Mouse (Mus musculus) neural tube, embryonic 12.5 days (tissue): ENCODE measurements at regions not wholly inside any gene's neighbourhood (a gene's known extent, or its start where the extent isn't known, plus 50 kb on each side); places are given as distances from the start of the nearest gene placed in this dataset.

Experiments
- ATAC-seq: fragments of 200-750 bp; cut with Nextera tagmentation; 2 replicates; pipeline ENCODE4 v1.8.0; 2017; ENCODE audit warnings: low read depth, mild to moderate bottlenecking, moderate TSS enrichment, moderate library complexity; ENCODE audit not compliant: low FRiP score
- H3K27ac ChIP-seq: fragments of 300-500 bp; sonication (generic); 2 replicates; pipeline ENCODE4 v1.5.1; 2016
- H3K27me3 ChIP-seq: fragments of 300-500 bp; sonication (generic); replicated peaks from 2 replicates; pipeline ENCODE4 v1.6.1; 2016; ENCODE audit warnings: mild to moderate bottlenecking
- H3K36me3 ChIP-seq: fragments of 300-500 bp; sonication (generic); 2 replicates; pipeline ENCODE4 v1.6.1; 2016; ENCODE audit warnings: mild to moderate bottlenecking
- H3K4me1 ChIP-seq: fragments of 300-500 bp; sonication (generic); 2 replicates; pipeline ENCODE4 v1.6.1; 2016
- H3K4me2 ChIP-seq: fragments of 300-500 bp; sonication (generic); replicated peaks from 2 replicates; pipeline ENCODE4 v1.6.1; 2016; ENCODE audit warnings: mild to moderate bottlenecking
- H3K4me3 ChIP-seq: fragments of 300-500 bp; sonication (generic); 2 replicates; pipeline ENCODE4 v1.5.1; 2016
- H3K9ac ChIP-seq: fragments of 300-500 bp; sonication (generic); 2 replicates; pipeline ENCODE4 v1.6.1; 2016; ENCODE audit warnings: mild to moderate bottlenecking
- H3K9me3 ChIP-seq: fragments of 300-500 bp; sonication (generic); 2 replicates; pipeline ENCODE4 v1.6.1; 2016; ENCODE audit warnings: mild to moderate bottlenecking
- WGBS: fragments of 180-500 bp; shearing (Covaris S2); methylation state at CpG from one replicate; pipeline ENCODE4 v1.1.7; 2016; 5-methylcytosine and 5-hydroxymethylcytosine counted together

DNA sequence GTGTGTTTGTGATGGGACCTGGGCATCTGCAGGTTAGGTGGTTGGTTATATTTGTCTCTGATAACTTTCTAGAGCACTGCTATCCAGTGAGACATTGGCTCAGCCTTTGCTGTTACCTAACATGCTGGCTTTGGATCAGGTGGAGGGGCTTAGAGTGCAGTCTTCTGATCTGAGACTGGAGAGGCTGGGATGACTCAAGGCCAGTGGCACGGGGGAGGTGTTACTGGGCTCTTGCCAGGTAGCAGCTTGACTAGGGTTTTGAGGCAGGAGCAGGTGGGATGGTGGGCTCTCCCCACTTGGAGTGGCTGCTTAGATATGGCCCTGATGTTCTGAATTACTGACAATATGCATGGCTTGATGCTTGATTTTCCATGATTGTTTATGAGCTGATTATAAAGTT is 236.0 kb downstream of the Zfp704 start:
- no peak overlapping the region for H3K27ac ChIP-seq
- no peaks in the 10 kb centered on the region for H3K9me3 ChIP-seq
- no peaks in the 10 kb centered on the region for H3K27me3 ChIP-seq
- no peak overlapping the region for H3K4me2 ChIP-seq
- no peak for ATAC-seq
- WGBS: 86% methylated on average over 1 of the region's 1 CpGs
- no peaks in the 10 kb centered on the region for H3K36me3 ChIP-seq
- no peaks in the 10 kb centered on the region for H3K4me1 ChIP-seq
- H3K9ac ChIP-seq: no peak overlapping the region
- no peak overlapping the region for H3K4me3 ChIP-seq

DNA sequence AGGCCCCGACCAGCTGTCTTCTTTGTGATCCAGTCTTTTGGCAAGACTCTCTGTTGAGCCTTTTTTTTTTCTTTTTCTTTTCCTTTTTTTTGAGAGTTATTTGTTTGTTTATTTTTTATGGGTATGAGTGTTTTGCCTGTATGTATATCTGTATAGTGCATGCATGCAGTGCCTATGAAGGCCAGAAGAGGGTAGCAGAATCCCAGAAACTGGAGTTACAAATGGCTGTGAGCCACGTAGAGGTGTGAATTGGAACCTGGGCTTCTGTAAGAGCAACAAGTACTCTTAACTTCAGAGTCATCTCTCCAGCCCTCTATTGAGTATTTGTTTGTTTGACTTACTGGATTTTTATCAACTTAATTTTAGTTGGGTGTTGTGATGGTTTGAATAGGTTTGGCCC is 239.8 kb downstream of the Zfp704 start:
- H3K9ac ChIP-seq: no peak overlapping the region
- H3K4me3 ChIP-seq: no peak overlapping the region
- no peak overlapping the region for H3K4me2 ChIP-seq
- no peaks in the 10 kb centered on the region for H3K9me3 ChIP-seq
- no peaks in the 10 kb centered on the region for H3K36me3 ChIP-seq
- no peaks in the 10 kb centered on the region for H3K4me1 ChIP-seq
- H3K27me3 ChIP-seq: no peaks in the 10 kb centered on the region
- no peak for ATAC-seq
- H3K27ac ChIP-seq: no peak overlapping the region
- WGBS: 76% methylated on average over 2 of the region's 2 CpGs

DNA sequence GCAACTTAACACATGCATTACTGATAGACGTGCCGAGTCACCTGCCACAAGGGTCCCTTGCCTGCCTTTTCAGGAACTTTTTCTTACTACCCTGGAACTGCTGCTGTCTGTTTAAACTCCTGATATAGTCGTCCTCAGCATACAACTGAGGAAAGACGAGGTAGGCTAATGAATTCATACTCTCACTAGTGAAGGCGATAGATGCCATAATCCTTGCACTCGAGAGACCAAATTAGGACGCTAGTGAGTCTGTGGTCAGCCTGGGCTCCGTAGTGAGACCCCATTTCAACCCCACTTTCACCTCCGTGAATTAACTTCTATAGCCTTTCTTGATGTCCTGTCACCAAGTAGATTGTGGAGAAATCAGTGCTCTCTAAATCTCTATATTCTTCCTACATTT is 244.1 kb downstream of the Zfp704 start:
- H3K4me2 ChIP-seq: no peak overlapping the region
- H3K27ac ChIP-seq: no peak overlapping the region
- H3K9ac ChIP-seq: no peak overlapping the region
- no peaks in the 10 kb centered on the region for H3K27me3 ChIP-seq
- ATAC-seq: no peak
- no peaks in the 10 kb centered on the region for H3K9me3 ChIP-seq
- no peak overlapping the region for H3K4me3 ChIP-seq
- H3K4me1 ChIP-seq: no peaks in the 10 kb centered on the region
- WGBS: 83% methylated on average over 9 of the region's 9 CpGs
- H3K36me3 ChIP-seq: no peaks in the 10 kb centered on the region

DNA sequence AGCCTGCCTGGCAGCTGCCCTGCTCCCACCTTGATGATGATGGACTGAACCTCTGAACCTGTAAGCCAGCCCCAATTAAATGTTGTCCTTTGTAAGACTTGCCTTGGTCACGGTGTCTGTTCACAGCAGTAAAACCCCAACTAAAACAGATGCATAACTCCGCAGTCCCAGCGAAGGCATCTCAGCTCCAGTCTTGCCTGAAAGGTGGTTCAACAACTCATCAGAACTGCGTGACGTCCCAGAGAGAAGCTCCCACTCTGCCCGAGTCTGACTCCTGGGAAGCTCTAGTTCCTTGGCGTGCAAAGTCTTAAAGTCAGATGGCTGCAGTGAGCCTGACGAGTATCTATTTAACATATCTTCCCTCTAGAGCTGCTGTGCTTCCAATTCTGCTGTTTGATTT is 250.7 kb downstream of the Zfp704 start:
- Histone ChIP-seq H3K4me3 (no peak overlapping the region), H3K27me3 (no peaks in the 10 kb centered on the region), H3K36me3 (no peaks in the 10 kb centered on the region), H3K9ac (no peak overlapping the region), H3K27ac (no peak overlapping the region), H3K4me1 (peaks cover 4% of the 10 kb centered on the region), H3K4me2 (no peak overlapping the region), H3K9me3 (no peaks in the 10 kb centered on the region)
- WGBS: 96% methylated on average over 8 of the region's 8 CpGs
- no peak for ATAC-seq

DNA sequence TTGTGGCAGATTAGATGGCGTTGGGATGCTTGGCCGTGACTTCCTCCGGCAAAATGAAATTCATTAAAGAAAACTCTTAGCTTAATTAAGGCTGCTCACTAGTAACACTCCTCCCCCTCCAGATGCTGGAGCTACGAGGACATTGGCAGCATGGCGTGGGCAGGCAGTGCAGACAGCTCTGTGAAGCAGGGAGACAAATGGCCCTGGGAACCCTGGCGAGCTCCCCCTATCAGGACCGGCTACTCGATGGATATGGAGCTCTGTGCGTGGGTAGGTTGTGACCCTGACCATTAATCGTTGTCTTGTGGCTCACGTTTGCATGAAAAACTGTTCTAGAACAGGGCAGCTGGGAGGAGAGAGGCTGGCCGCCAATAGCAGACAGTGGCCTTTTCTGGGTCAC is 251.8 kb downstream of the Zfp704 start:
- Histone ChIP-seq H3K36me3 (no peaks in the 10 kb centered on the region), H3K9ac (no peak overlapping the region), H3K4me3 (no peak overlapping the region), H3K27me3 (no peaks in the 10 kb centered on the region), H3K9me3 (no peaks in the 10 kb centered on the region), H3K4me1 (peaks cover 4% of the 10 kb centered on the region), H3K4me2 (no peak overlapping the region), H3K27ac (no peak overlapping the region)
- WGBS: 36% methylated on average over 12 of the region's 12 CpGs
- no peak for ATAC-seq

DNA sequence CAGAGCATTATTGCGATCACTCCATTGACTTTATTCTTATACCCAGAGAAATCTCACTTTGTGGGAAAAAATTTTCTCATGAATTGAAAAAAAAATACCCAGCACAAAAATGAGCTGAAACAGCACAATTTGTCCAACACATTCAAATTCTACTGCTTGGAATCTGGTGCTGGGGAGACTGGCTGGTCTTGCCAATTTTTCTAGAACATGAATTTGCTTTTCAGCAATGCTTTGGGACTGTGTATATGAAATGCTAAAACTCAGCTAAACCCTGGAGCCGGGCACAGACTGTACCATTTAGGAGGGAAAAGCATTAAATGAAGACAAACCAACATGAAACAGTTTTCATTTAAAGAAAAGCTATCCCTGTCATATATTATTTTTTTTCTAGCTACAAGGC is 252.2 kb downstream of the Zfp704 start:
- Histone ChIP-seq H3K27ac (no peak overlapping the region), H3K4me1 (peaks cover 4% of the 10 kb centered on the region), H3K9me3 (no peaks in the 10 kb centered on the region), H3K4me2 (no peak overlapping the region), H3K27me3 (no peaks in the 10 kb centered on the region), H3K4me3 (no peak overlapping the region), H3K9ac (no peak overlapping the region), H3K36me3 (no peaks in the 10 kb centered on the region)
- no peak for ATAC-seq
- 91% methylated on average over 2 of the region's 2 CpGs for whole genome bisulfite sequencing

DNA sequence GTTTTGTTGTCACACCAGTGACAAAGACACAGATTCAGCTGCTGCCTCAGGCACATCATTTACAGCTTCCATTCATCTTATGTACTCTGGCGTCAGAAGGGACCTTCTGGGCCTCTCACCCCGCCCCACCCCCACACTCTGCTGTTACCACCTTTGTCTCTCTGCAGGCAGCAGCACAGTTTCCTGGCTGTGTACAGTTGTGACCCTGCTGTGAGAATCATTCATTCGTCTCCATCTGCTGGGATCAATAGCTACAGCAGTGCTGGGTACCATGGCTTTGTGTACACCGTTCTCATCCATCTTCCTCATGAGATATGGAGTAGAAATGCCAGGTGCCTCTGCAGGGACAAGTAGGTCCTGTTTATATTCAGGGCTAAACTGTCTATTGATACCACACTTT is 254.0 kb downstream of the Zfp704 start:
- H3K4me3 ChIP-seq: no peak overlapping the region
- H3K9ac ChIP-seq: no peak overlapping the region
- no peaks in the 10 kb centered on the region for H3K36me3 ChIP-seq
- peak; percentile 75 for ATAC-seq
- H3K27me3 ChIP-seq: 0 out of 2 replicates have a peak, but pooled peaks cover 3% of the 10 kb centered on the region
- WGBS: 27% methylated on average over 4 of the region's 4 CpGs
- H3K4me2 ChIP-seq: no peak overlapping the region
- no peaks in the 10 kb centered on the region for H3K9me3 ChIP-seq
- peaks cover 4% of the 10 kb centered on the region for H3K4me1 ChIP-seq
- H3K27ac ChIP-seq: no peak overlapping the region

DNA sequence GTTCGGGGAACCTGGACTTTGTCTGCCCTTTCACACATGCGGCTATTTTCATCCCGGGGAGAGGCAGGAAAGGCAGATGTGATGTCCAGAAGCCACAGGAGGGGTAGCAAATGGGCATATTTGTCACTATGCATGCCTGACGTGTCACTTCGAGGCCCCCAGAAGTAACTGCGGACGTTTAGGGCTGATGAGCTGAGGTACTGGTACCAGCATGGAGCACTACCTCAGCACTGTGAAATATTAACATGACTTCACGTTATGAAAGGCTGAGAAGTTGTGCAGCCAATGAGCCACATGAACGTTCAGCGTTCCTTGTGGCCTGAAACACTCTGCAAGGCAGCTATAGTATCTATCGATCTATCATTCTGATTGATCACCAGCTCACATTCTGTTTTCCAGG is 255.1 kb downstream of the Zfp704 start:
- Histone ChIP-seq H3K4me2 (no peak overlapping the region), H3K4me3 (no peak overlapping the region), H3K4me1 (peaks cover 4% of the 10 kb centered on the region), H3K27ac (no peak overlapping the region), H3K9ac (no peak overlapping the region), H3K36me3 (no peaks in the 10 kb centered on the region), H3K27me3 (0 out of 2 replicates have a peak, but pooled peaks cover 3% of the 10 kb centered on the region), H3K9me3 (no peaks in the 10 kb centered on the region)
- 73% methylated on average over 11 of the region's 11 CpGs for WGBS
- ATAC-seq: no peak

DNA sequence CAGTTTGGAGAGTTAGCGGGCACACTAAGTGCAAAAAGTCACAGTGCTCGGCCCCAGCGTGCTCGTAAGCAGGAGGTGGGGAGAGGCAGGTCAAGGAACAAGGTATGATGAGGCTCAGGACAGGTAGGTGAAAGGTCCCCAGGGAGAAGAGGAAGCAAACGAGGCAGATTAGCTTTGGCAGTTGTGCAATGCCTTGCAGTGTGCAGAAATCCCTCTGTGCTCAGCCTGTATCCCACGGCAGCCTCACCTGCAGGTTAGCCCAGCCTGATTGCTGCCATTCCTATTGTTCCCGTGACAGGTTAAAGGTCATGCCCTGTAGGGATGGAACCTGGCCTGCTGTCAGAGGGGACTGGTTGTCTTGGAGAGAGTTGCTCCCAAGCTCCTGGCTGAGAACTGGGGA is 257.6 kb downstream of the Zfp704 start:
- no peak for ATAC-seq
- Histone ChIP-seq H3K27me3 (peaks cover 7% of the 10 kb centered on the region; the same call in 1 of the 2 replicates), H3K36me3 (no peaks in the 10 kb centered on the region), H3K27ac (no peak overlapping the region), H3K4me3 (no peak overlapping the region), H3K9ac (no peak overlapping the region), H3K9me3 (no peaks in the 10 kb centered on the region), H3K4me2 (no peak overlapping the region), H3K4me1 (peaks cover 10% of the 10 kb centered on the region)
- WGBS: 40% methylated on average over 7 of the region's 7 CpGs

DNA sequence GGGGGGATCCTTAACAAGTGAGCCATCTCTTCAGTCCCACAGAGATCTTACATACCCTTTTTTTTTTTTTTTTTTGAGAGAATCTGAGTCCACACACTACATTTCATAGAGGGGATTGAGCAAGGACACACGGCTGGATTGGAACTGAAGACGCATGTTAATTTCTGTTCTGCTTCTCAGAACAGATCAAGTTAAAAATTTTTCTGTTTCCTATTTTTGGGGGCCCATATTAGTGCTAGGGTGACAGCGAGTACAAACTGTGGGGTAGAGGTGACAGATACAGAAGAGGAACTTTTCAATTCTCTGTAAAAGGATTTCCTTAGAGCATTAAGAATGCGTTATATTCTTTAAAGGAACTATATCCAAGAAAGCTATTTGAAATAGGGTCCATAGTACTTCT is 260.1 kb downstream of the Zfp704 start:
- Histone ChIP-seq H3K36me3 (no peaks in the 10 kb centered on the region), H3K27me3 (peaks cover 7% of the 10 kb centered on the region; the same call in 1 of the 2 replicates), H3K4me1 (peaks cover 14% of the 10 kb centered on the region), H3K4me2 (no peak overlapping the region), H3K9ac (no peak overlapping the region), H3K4me3 (no peak overlapping the region), H3K9me3 (no peaks in the 10 kb centered on the region), H3K27ac (no peak overlapping the region)
- WGBS: 91% methylated on average over 4 of the region's 4 CpGs
- no peak for ATAC-seq

DNA sequence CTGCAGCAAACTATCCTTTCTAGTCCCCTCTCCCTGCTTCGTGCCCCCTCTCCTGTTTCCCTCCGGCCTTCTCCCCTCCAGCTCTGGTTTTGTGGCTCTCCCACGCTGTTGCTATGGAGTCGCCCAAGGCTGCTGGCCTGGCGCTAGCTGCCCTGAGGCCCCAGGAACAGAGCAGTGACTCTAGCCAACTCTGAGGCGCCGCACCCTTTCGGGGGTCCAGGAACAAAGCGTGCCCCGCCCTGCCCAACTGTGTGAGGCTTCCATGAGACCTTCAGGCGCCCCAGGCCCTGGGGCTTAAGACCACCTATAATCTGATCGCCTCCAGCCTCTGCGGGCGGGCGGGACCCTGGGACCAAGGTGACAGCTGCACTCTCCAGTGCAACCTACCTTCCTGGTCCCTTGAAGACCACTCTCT is 262.4 kb downstream of the Zfp704 start:
- Histone ChIP-seq H3K36me3 (no peaks in the 10 kb centered on the region), H3K27me3 (peaks cover 6% of the 10 kb centered on the region; the same call in 1 of the 2 replicates), H3K4me3 (peak overlapping the region; percentile 53), H3K4me1 (peaks cover 20% of the 10 kb centered on the region), H3K9me3 (no peaks in the 10 kb centered on the region), H3K9ac (peak overlapping the region; percentile 65), H3K4me2 (peak overlapping the region; percentile 98), H3K27ac (no peak overlapping the region)
- ATAC-seq: peak; percentile 86
- WGBS: 2% methylated on average over 15 of the region's 15 CpGs

DNA sequence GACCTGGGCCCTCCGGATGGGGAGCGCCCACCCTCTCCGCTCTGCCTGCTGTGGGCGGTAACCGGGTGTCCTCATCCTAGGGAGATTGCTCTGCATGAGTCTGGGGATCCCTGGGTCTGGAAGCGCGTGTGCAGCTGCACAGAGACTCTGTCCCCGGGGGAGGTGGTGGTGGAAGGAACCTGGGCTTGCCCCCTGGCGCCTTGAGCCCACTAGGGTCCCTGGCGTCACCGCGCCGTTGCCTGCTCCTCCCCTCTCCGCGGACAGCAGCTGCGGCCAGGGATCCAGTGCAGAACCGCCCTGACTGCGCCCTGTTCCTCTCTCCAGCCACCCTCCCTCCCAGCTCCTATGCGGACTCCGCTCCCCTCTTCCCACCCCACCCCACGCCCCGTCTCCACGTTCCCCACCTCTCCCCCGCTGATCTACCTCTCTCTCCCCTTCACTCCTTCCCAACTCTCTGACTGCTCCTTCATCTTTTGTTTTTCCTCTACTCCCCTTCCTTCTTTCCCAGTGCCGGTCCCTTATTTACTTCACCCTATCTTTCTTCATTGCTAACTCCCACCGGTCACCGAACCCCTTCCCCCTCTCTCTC is 262.9 kb downstream of the Zfp704 start:
- Histone ChIP-seq H3K4me3 (peak overlapping the region; percentile 53), H3K36me3 (no peaks in the 10 kb centered on the region), H3K27me3 (peaks cover 4% of the 10 kb centered on the region; the same call in 1 of the 2 replicates), H3K9ac (peak overlapping the region; percentile 65), H3K4me2 (peak overlapping the region; percentile 98), H3K9me3 (no peaks in the 10 kb centered on the region), H3K4me1 (peaks cover 20% of the 10 kb centered on the region), H3K27ac (no peak overlapping the region)
- ATAC-seq: peak; percentile 87
- WGBS: under 1% methylated on average over 27 of the region's 27 CpGs

DNA sequence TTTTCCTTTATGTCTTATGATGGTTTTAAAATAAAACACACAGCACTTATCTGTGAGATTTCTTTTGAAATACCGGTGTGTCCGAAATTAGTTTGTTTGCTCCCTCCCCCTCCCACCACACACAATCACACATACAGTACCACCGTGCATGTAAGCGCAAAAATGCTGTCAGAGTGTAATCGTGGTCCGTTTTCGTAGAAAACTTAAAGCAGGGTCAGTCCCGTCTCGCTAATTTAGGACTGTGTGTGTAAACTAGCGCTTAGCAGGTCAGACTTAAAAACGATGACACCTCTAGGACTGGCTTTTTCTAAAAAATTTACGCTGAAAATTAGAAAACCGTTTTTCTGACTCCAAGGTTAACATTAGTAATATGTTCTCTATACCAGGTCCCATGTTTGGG is 263.5 kb downstream of the Zfp704 start:
- Histone ChIP-seq H3K27me3 (peaks cover 4% of the 10 kb centered on the region; the same call in 1 of the 2 replicates), H3K27ac (no peak overlapping the region), H3K4me1 (peaks cover 20% of the 10 kb centered on the region), H3K4me2 (peak overlapping the region; percentile 98), H3K4me3 (peak overlapping the region; percentile 53), H3K36me3 (no peaks in the 10 kb centered on the region), H3K9me3 (no peaks in the 10 kb centered on the region), H3K9ac (peak overlapping the region; percentile 65; the same call in 1 of the 2 replicates)
- ATAC-seq: 0 out of 2 replicates have a peak, but pooled peaks have one; percentile 21
- WGBS: 3% methylated on average over 13 of the region's 13 CpGs
